Mouse (Mus musculus): Measurements from ENCODE around the gene Olfr591.
"Not testable (repeated sequence)": the region's sequence is repeated elsewhere in the genome, so short reads cannot be mapped to it uniquely, and the experiment has no call there.

Olfr591 gene

DNA sequence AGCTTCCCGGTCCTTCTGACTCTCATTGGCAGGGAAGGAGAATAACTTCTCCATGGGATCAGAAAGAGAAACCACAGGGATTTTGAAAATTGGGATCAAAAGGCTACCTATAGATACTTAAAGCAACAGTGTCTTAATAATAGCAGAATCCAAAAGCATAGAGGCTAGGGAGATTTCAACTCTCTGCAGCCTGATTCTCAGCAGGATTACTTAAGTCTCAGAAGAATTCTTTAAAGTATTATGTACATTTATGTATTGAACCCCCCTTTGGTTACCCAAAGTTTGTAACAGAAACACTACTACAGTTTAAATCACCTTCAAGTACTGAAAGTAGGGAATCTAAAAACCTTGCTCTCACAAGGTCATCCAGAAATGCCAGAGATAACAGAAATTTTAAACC is at the start of gene Olfr591:
Gene Olfr591 (minus strand): TSS at position 101 of the 400 bp plus-strand sequence.
- DNase-seq, result no peak

DNA sequence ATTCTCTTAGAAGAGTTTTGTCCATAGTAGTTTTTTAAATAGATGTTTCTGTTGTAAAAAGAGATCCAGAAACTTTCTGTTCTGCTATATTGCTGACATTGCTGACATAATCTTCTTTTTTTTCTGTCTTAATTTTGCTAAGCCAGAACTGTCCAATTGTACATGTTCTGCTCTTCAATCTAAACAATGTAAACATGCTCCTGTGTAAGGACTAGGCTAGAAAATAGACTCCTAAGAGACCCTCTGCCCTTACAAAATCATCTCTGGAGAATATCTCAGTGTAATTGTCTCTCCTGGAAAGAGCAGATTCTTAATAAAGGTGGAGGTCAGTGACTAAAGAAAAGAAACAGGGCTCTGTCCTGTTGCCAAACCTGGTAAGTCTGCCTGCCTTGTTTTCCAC is 38.6 kb upstream of the Olfr591 start, which contains the start of gene Olfr594:
Gene Olfr594 (plus strand): TSS at position 301 of the 400 bp plus-strand sequence.
- no peak for DNase-seq

DNA sequence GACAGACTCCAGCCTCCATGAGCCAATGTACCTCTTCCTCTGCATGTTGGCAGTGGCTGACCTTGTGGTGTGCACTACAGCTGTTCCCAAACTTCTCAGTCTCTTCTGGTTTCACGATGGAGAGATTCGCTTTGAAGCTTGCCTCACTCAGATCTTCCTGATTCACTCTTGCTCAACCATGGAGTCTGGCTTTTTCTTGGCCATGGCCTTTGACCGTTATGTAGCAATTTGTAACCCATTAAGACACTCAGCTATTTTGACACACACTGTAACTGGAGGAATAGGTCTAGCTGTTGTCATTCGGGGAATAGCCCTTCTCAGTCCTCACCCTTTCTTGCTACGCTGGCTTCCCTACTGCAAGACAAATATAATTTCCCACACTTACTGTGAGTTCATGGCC is 33.9 kb upstream of the Olfr591 start:
- DNase-seq, result not testable (repeated sequence)

DNA sequence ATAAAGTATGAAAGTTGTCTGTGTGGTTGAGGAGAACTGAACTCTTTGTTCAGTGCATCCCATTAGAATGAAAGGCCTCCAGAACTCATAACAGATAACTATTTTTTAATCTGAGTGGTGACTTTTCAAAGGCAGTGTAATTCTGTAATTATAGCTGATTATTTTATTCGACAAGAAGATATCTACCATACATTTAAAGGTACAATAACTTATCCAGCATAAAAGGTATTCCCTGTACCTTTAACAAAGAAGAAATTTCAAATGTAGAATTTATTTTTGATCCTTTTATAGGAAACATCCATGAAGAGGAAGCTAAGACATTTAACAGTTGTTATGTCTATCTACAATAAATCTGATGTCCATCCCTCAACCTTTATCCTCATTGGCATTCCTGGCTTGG is 33.4 kb upstream of the Olfr591 start, which contains the start of gene Olfr593:
Gene Olfr593 (plus strand): TSS at position 301 of the 400 bp plus-strand sequence.
- no peak for DNase-seq

DNA sequence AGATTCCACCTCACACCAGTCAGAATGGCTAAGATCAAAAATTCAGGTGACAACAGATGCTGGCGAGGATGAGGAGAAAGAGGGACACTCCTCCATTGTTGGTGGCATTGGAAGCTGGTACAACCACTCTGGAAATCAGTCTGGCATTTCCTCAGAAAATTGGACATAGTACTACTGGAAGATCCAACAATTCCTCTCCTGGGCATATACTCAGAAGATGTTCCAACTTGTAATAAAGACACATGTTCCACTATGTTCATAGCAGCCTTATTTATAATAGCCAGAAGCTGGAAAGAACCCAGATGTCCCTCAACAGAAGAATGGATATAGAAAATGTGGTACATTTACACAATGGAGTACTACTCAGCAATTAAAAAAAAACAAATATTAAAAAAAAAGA is 6.4 kb upstream of the Olfr591 start, which contains the start of gene Olfr592:
Gene Olfr592 (plus strand): TSS at position 301 of the 400 bp plus-strand sequence.
- DNase-seq, result not testable (repeated sequence)

DNA sequence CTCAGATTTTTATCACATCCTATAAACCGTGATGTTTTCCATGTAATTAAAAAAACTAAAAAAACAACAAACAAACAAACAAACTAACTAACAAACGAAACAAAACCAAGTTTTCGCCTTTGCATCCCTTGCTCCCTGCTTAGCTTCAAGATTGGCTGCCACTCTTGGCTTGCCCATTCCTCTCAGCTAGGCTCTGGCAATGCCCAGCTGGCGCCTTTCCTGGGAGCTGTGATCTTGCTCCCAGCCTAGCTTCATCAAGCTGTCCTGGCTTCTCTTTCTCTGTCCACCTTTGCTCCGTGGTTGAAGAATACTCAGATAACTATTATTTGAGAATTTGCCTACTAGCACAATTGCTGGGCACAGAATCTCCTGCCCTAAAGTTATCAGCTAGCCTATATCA is 8.4 kb downstream of the Olfr591 start:
- DNase-seq, result no peak

DNA sequence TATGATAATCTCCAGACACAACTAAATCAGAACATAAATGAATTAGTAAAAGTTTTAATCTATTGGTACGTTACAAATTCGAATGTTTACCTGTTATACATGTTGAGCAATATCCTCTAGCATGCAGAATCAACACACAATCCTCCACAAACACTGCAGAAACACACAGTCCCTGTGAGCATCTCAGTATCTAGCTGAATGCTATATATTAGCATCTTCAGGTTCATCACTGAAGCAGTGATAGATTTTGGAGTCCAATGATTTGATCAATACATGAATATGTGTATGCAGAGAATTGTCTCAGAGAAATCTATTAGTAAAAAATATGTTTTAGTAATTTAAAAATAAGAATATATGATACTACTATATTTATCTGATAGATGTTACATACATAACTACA is 21.9 kb downstream of the Olfr591 start, which contains the start of gene Olfr589:
Gene Olfr589 (minus strand): TSS at position 101 of the 400 bp plus-strand sequence.
- no peak for DNase-seq

DNA sequence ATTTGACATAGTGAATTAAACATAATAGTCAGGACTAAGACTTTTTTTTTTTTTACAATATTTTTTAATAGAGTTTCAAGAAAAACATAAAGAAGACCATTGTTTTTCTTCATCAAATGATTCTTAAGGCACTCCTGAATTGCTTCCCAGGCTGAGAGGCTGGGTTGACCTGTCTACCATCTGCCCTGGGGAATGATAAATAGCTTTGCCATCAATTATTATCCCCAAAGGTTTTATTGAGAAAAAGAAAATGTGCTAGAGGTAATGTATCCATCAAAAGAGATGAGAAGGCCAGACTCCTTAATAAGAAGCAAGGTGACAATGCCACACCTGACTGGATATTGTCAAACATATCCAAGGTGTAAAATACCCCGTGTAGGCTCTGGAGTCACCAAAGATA is 37.6 kb downstream of the Olfr591 start, which contains the start of gene Olfr588-ps1:
Gene Olfr588-ps1 (plus strand): TSS at position 301 of the 400 bp plus-strand sequence.
- no peak for DNase-seq

DNA sequence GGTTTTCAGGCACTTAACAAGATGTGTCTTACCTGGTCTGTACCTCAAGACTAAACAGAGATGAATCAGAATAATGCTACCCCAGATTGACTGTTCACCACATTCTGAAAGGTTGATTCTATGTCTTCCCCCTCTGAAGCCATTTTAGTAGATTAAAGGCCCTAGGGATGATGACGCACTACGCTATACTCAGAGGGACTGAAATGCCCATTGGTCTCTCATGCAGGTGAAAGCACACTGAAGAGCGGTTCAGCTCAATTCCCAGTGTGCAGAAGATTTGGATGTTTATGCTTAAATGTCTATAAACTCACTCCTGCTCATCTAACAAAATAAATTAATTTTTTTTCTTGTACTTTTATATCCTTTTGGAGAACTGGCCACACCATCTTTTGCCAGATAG is 52.6 kb downstream of the Olfr591 start, which contains the start of gene Olfr586:
Gene Olfr586 (minus strand): TSS at position 101 of the 400 bp plus-strand sequence.
- DNase-seq, result no peak

DNA sequence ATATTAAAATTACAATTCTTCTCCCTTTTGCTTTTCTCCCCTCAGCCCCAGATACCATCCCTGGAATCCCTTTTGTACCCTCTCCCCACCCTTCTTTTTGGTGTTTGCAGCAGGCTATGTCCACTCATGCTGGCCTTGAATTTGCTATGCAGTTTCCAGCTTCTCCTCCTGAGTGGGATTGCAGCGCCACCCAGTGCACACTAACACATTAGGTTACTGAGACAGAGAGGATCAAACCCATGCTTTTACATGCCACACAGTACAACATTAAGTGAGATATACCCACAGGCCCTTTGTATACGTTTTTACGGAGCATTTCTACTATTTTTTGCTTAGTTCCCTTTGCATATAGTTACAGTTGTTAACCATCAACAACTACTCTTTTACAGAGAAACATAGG is 58.7 kb downstream of the Olfr591 start:
- DNase-seq, result no peak
